Mouse (Mus musculus) ES-E14 (cell line): ENCODE results near the gene Msh3.
"Not testable (repeated sequence)": the region's sequence is repeated elsewhere in the genome, so short reads cannot be mapped to it uniquely, and the experiment has no call there.

Source experiments
- CHD2 ChIP-seq: IDR thresholded peaks from 2 replicates; pipeline ENCODE4 v1.6.1; 2014; ENCODE audit warnings: mild to moderate bottlenecking, low read depth, low read length, inconsistent platforms
- HCFC1 ChIP-seq: IDR thresholded peaks from 2 replicates; pipeline ENCODE4 v1.6.1; 2012; ENCODE audit warnings: low read length, inconsistent platforms, borderline replicate concordance; ENCODE audit not compliant: insufficient read depth
- MAFK ChIP-seq: IDR thresholded peaks from 2 replicates; pipeline ENCODE4 v1.6.1; 2014; ENCODE audit warnings: mild to moderate bottlenecking, low read depth, low read length, inconsistent platforms; ENCODE audit not compliant: insufficient read depth
- ZNF384 ChIP-seq: IDR thresholded peaks from 2 replicates; pipeline ENCODE4 v1.6.1; 2012; ENCODE audit warnings: low read depth, low read length, inconsistent platforms

DNA sequence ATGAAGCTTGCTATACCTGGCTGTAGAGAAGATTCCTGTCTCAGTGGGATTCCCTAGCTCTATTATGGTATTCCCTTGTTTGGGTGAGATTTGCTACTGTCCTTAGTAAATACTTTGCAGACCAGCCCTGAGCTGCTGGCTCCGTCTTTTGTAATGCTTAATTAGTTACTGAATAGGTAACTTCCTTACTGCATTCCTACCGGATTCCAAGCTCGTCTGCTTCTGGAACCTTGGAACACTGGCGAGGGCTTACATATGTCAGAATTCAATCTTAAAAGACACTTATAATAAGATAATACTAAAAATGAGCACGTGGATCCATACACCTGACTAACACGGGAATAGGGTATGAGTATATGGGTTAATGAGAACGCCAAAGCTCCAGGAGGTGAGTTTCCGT is 182.1 kb downstream of the Msh3 start:
- not testable (repeated sequence) for TF ChIP-seq CHD2, ZNF384, MAFK, HCFC1
